Mouse (Mus musculus): ENCODE data around the gene Afg1l. TPM values are rescaled to one million over a fixed set of nuclear protein-coding genes. Genes with fewer than 3 reads are reported as not detected.

The Afg1l gene
- polyA plus RNA-seq, 1 experiment: 9.4 TPM

- H3K27me3 ChIP-seq (replicated peaks): no peaks in the 10 kb centered on the region
- TF ChIP-seq GATA1 (IDR thresholded peaks at IDR 0.05; ENCODE audit: borderline replicate concordance, low read length) (no peak), FLI1 (IDR thresholded peaks at IDR 0.05; ENCODE audit: low read length) (no peak)
- peaks cover 51% of the 10 kb centered on the region for H3K4me1 ChIP-seq
- peaks cover 2% of the 10 kb centered on the region; the same call in 1 of the 2 replicates for H3K9me3 ChIP-seq
- peaks cover 39% of the 10 kb centered on the region for H3K36me3 ChIP-seq (replicated peaks; ENCODE audit: low read length)
- peak overlapping the region; percentile 85 for H3K4me3 ChIP-seq (replicated peaks)
Measured at GRCm38 (mm10) chr10:42504096-42504710, 25.8 kb upstream of the Afg1l start.

- peaks cover 28% of the 10 kb centered on the region for H3K36me3 ChIP-seq (replicated peaks; ENCODE audit: low read length)
Measured at GRCm38 (mm10) chr10:42502349-42503111, 24.2 kb upstream of the Afg1l start.

DNA sequence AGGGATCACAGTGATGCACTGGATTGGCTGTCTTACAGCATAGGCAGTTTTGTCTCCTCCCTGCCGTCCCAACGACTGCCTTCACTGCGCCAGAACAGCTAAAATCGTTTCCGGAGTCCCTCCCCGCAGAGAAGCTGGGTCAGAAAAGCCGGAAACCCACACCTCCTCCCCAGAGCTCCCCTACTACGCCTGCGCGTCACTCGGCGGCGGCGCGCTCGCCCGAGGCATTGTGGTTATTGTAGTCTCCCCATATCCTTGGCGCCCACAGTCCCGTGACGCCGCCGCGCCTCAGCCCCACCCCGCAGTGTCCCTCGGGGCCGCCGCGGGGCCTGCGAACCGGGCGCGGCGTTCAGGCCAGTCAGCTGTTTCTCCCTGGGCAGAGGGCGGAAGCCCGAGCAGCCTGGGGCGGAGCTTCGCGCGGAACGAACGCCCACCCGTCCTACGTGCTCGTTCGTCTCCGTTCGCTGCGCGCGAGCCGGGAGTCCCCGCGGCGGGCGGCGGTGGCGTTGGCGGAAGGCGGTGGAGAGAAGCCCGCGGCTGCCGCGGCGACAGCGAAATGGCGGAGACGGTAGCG, 23.5 kb upstream of the Afg1l start, which contains the start of gene Snx3:
Gene Snx3 (plus strand): TSS at position 256 of the 574 bp plus-strand sequence.
- Histone ChIP-seq H3K36me3 (replicated peaks; ENCODE audit: low read length) (peaks cover 21% of the 10 kb centered on the region), H3K9me3 (peaks cover 6% of the 10 kb centered on the region; the same call in 1 of the 2 replicates), H3K4me1 (peaks cover 40% of the 10 kb centered on the region), H3K4me3 (replicated peaks) (peak within 1 kb of the TSS; percentile 97), H3K27me3 (replicated peaks) (no peaks in the 10 kb centered on the region)
- TF ChIP-seq FLI1 (IDR thresholded peaks at IDR 0.05; ENCODE audit: low read length) (peak; percentile 64; the same call in 1 of the 2 replicates), GATA1 (IDR thresholded peaks at IDR 0.05; ENCODE audit: borderline replicate concordance, low read length) (no peak)

More at GRCm38 (mm10) chr10:42502349-42503111, 24.2 kb upstream of the Afg1l start:
- Histone ChIP-seq H3K4me1 (peaks cover 42% of the 10 kb centered on the region), H3K4me3 (replicated peaks) (peak overlapping the region; percentile 97), H3K27me3 (replicated peaks) (no peaks in the 10 kb centered on the region), H3K9me3 (peaks cover 6% of the 10 kb centered on the region; the same call in 1 of the 2 replicates)
- TF ChIP-seq FLI1 (IDR thresholded peaks at IDR 0.05; ENCODE audit: low read length): no peak
- no peak for TF ChIP-seq GATA1 (IDR thresholded peaks at IDR 0.05; ENCODE audit: borderline replicate concordance, low read length)

DNA sequence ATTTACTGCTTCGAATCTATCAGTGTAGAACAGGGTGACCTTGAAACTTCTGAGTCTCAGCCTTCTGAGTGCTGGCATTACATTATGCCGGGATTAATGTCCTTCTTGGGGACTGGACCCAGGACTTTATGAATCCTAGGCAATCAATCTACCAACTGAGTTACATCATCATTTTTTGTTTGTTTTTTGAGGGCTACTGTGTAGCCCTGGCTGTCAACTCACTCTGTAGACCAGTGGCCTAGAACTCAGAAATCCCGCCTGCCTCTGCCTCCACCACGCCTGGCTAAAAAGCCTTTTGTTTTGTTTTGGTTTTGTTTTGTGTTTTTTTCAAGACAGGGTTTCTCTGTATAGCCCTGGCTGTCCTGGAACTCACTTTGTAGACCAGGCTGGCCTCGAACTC, 22.8 kb upstream of the Afg1l start:
- Histone ChIP-seq H3K4me1 (peaks cover 37% of the 10 kb centered on the region), H3K9me3 (peaks cover 6% of the 10 kb centered on the region; the same call in 1 of the 2 replicates), H3K36me3 (replicated peaks; ENCODE audit: low read length) (peaks cover 18% of the 10 kb centered on the region), H3K27me3 (replicated peaks) (no peaks in the 10 kb centered on the region), H3K4me3 (replicated peaks) (no peak overlapping the region)
- no peak for TF ChIP-seq FLI1 (IDR thresholded peaks at IDR 0.05; ENCODE audit: low read length)
- no peak for TF ChIP-seq GATA1 (IDR thresholded peaks at IDR 0.05; ENCODE audit: borderline replicate concordance, low read length)

DNA sequence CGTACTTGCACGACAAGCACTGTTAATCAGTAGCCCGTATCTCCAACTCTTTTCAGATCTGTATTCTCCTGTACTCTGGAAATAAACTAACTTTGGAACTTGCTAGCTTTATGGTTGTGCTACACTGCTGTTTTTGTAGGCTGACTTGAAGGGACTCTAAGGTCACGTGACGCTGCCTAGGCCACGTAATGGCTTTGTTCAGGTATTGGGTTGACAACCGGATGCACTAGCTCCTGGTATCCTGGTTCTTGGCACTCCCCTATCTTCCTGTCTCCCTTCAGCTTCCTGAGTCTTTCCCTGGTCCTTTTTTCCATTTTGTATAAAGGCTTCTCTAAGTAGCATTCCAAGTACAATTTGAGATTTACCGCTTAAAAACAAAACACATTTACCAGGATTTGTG, 22.2 kb upstream of the Afg1l start:
- no peak for TF ChIP-seq GATA1 (IDR thresholded peaks at IDR 0.05; ENCODE audit: borderline replicate concordance, low read length)
- Histone ChIP-seq H3K27me3 (replicated peaks) (no peaks in the 10 kb centered on the region), H3K9me3 (peaks cover 6% of the 10 kb centered on the region; the same call in 1 of the 2 replicates), H3K4me1 (peaks cover 32% of the 10 kb centered on the region), H3K36me3 (replicated peaks; ENCODE audit: low read length) (peaks cover 12% of the 10 kb centered on the region), H3K4me3 (replicated peaks) (no peak overlapping the region)

DNA sequence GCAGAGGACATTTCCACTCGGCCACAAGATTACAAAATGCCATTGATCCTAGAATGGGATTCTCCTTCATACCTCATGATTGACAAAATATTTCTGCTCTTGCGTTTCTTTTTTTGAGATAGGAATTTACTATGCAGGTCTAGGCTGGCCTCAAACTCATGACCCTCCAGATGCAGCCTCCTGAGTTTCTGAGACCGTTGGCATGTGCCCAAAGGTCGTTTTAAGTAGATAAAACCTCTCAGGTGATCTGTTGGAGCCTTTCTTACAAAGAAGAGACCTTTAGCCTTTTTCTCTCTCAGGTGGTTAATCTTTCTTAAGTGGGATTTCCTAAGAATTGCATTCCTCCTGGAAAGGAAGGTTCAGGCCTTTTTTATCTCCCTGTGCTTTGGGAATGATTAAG, 14.6 kb upstream of the Afg1l start:
- Histone ChIP-seq H3K36me3 (replicated peaks; ENCODE audit: low read length) (no peaks in the 10 kb centered on the region), H3K4me1 (peaks cover 35% of the 10 kb centered on the region), H3K9me3 (no peaks in the 10 kb centered on the region), H3K4me3 (replicated peaks) (no peak overlapping the region), H3K27me3 (replicated peaks) (no peaks in the 10 kb centered on the region)
- TF ChIP-seq GATA1 (IDR thresholded peaks at IDR 0.05; ENCODE audit: borderline replicate concordance, low read length) (no peak), FLI1 (IDR thresholded peaks at IDR 0.05; ENCODE audit: low read length) (no peak)

DNA sequence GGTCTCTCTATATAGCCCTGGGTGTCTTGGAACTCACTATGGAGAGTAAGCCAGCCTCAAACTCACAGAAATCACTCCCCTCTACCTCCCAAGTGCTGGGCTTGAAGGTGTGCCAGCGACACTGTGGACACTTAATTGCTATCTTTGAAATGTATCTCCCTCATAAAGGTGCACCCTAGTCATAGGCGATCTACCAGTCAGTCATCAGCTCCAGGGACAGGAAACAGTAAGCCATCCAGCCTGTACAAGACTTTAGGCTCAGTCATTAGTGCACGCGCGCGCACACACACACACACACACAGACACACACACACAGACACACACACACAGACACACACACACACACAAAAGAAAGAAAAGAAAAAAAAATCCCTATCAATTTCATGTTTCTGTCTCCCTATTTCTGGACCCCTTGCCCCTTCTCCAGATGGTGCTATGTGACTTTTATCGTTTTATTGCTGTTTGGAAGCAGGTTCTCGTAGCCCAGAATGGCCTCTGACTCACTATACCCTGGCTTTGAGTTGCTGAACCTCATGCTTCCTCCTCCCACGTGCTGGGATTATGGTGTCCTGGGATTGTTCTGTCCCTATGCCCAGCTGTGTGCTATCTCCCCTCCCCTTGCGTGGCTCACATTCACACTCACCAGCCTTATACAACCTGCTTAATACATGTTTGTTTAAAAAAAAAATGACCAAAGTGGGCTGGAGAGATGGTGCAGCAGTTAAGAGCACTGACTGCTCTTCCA, 13.8 kb upstream of the Afg1l start:
- H3K36me3 ChIP-seq (replicated peaks; ENCODE audit: low read length): no peaks in the 10 kb centered on the region
- no peak overlapping the region for H3K4me3 ChIP-seq (replicated peaks)
- TF ChIP-seq GATA1 (IDR thresholded peaks at IDR 0.05; ENCODE audit: borderline replicate concordance, low read length): no peak
- H3K27me3 ChIP-seq (replicated peaks): no peaks in the 10 kb centered on the region
- peaks cover 37% of the 10 kb centered on the region for H3K4me1 ChIP-seq
- H3K9me3 ChIP-seq: no peaks in the 10 kb centered on the region

GRCm38 (mm10) chr10:42491158-42491557, 12.8 kb upstream of the Afg1l start:
- TF ChIP-seq GATA1 (IDR thresholded peaks at IDR 0.05; ENCODE audit: borderline replicate concordance, low read length): no peak
- TF ChIP-seq FLI1 (IDR thresholded peaks at IDR 0.05; ENCODE audit: low read length): no peak
- Histone ChIP-seq H3K9me3 (no peaks in the 10 kb centered on the region), H3K36me3 (replicated peaks; ENCODE audit: low read length) (no peaks in the 10 kb centered on the region), H3K4me3 (replicated peaks) (no peak overlapping the region), H3K4me1 (peaks cover 37% of the 10 kb centered on the region), H3K27me3 (replicated peaks) (no peaks in the 10 kb centered on the region)

GRCm38 (mm10) chr10:42488606-42489296, 10.4 kb upstream of the Afg1l start:
- no peak for TF ChIP-seq GATA1 (IDR thresholded peaks at IDR 0.05; ENCODE audit: borderline replicate concordance, low read length)
- Histone ChIP-seq H3K4me1 (peaks cover 37% of the 10 kb centered on the region), H3K4me3 (replicated peaks) (no peak overlapping the region), H3K36me3 (replicated peaks; ENCODE audit: low read length) (no peaks in the 10 kb centered on the region), H3K27me3 (replicated peaks) (no peaks in the 10 kb centered on the region), H3K9me3 (no peaks in the 10 kb centered on the region)

Measured in megakaryocyte, embryonic 14.5 days (primary cell).